Mouse (Mus musculus) left cerebral cortex, adult 9 months (tissue): ENCODE results near the gene Fam166a.

Source experiments
- DNase-seq, 2 experiments: peaks; one replicate each; pipeline ENCODE4 v3.0.0; 2022; ENCODE audit warnings: low spot score in 2 of 2

Gene Fam166a

GRCm38 (mm10) chr2:25223681-25224491 is 5.3 kb downstream of the Fam166a start:
- DNase-seq, result peak in 1 of 2 experiments; percentile 76

GRCm38 (mm10) chr2:25224492-25224765 is 5.9 kb downstream of the Fam166a start, which contains the start of gene Tubb4b:
TSS of gene Tubb4b (minus strand) at chr2:25224702.
- DNase-seq, result no peak

GRCm38 (mm10) chr2:25224766-25225752 is 6.5 kb downstream of the Fam166a start:
- peak; percentile 100 for DNase-seq

GRCm38 (mm10) chr2:25225811-25226379 is 7.3 kb downstream of the Fam166a start:
- no peak for DNase-seq

GRCm38 (mm10) chr2:25226864-25227263 is 8.3 kb downstream of the Fam166a start:
- DNase-seq, result peak in 1 of 2 experiments; percentile 68

DNA sequence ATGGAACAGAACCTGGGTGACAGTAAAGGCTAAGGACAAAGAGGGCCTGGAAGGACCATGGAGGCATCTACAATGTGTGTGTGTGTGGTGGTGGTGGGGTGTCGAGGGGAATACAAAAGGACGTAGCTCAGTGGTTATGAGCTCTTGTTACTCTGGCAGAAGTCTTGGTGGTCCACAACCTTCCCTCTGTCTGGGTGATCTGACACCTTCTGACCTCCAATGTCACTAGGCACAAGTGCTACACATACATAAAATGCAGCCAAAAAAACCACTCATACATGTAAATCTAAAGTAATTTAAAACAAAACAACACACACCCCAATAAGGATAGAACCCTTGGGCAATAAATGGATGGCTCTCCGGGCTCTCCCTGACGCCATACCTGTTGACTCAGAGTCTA is 8.9 kb downstream of the Fam166a start:
- no peak for DNase-seq

- peak in 1 of 2 experiments; percentile 91 for DNase-seq
Measured at GRCm38 (mm10) chr2:25228431-25228889, 9.9 kb downstream of the Fam166a start.

GRCm38 (mm10) chr2:25228995-25229530 is 10.5 kb downstream of the Fam166a start:
- no peak for DNase-seq

- no peak for DNase-seq
Measured at GRCm38 (mm10) chr2:25229582-25229981, 11.0 kb downstream of the Fam166a start.

GRCm38 (mm10) chr2:25230581-25230980 is 12.0 kb downstream of the Fam166a start:
- no peak for DNase-seq

- DNase-seq, result no peak
Measured at GRCm38 (mm10) chr2:25231038-25231437, 12.5 kb downstream of the Fam166a start.

GRCm38 (mm10) chr2:25233421-25233820 is 14.9 kb downstream of the Fam166a start:
- DNase-seq, result no peak

- no peak for DNase-seq
Measured at GRCm38 (mm10) chr2:25234050-25234449, 15.5 kb downstream of the Fam166a start, which contains the start of gene Slc34a3. TSS of gene Slc34a3 (minus strand) at chr2:25234364.

DNA sequence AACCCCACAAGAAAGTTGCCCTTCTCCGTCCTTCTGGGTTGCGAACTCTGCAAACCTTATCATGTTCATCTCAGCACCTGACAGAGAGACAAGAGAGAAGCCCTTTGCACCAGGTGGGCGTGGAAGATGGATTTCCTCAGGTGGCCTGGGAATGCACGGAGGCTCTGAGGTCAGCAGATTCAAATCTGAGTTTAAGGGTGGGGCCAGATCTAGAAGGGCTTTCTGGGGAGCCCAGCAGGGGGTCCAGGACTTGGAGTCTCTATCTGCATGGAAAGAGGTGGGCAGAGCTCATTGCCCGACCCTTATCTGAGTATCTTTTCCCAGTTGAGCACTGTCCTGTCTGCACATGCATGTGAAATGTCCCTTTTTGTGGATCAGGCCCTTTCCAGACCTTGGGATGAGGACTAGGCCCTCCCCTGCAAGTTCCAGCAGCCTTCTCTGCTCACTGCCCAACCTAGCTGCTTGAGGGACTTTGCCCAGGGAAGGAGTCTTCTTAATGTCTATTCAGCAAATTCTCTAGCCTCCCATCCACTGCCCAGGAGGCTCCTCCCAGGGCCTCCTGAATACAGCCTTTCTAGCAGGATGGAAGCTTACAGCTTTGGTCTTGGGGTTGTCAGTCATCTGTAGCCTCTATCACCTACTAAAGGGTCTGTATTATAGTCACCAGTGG is 16.1 kb downstream of the Fam166a start:
- DNase-seq, result no peak

DNA sequence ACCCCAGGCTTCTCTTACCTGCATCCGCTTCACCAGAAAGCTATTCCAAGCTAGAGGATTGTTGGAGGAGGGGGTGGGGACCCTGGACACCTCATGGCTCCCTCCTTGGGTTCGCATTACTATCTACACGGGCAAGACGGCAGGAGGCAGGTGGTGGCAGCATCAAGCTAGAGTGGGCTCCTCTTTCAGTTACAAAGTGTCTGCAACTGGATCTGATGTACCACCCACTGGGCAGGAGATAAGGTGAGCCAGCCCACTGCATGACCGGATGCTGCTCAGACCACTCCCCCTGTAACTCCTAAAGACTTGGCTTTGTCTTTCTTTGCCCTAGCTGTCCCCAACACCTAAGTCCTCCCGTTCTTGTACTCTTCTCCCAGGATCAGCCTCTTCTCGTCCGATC is 18.1 kb downstream of the Fam166a start, which contains the start of gene Rnf224:
TSS of gene Rnf224 (minus strand) at position 174 of the 400 bp plus-strand sequence.
- DNase-seq, result no peak

DNA sequence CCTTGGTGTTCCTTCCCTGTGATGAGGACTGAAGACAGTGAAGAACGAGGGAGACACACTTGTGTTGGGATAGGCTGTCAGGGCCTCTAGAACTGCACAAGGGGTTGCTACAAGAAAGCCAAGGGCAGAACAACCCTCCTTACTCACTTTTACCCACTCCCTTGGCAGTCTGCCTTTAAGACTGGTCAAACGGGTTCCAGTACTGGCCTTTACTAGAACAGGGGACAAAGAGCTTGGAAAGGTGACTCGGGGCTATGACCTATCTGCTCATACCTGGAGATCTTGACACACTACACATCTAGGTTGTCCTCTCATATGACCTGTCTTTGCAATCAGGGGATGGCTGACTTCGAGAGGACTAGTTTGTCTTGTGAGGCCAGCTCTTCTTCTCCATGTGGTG is 19.0 kb downstream of the Fam166a start:
- no peak for DNase-seq

DNA sequence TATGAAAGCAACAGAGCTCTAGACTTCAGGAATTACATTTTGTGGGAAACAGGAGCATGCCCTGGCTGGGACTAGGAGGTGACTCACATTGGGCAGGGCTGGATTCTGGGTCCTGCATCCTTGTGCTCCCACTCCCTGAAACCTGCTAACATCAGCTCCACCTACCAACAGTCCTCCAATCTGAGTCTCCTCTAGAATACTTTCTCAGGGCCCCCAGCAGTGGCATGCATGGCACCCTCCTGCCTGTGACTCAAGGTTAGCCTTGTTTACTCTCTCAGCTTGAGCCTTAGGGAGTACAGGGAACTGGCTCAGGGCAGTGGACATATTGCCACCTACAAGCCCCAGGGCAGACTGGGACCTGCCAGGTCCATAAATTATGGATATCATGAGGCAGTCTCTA is 19.6 kb downstream of the Fam166a start:
- no peak for DNase-seq

DNA sequence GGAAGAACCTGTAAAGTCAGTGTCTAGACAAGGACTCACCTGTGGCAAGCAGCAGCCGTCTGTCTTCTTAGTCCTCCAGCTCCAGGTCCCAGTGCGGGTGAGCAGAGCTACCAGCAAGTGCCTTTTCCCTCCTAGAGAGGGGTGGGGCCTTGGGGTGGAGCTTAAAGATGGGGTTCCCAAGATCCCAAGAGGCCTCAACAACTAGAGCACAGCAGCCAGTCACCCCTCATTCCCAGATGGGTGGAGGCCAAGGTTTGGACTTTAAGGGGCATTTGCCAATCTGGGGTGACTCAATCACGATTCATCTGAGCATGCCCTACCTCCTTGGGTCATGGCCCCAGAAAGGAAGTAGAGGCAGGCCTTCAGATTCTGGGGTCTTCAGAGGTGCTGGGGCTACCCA is 21.2 kb downstream of the Fam166a start:
- DNase-seq, result no peak

DNA sequence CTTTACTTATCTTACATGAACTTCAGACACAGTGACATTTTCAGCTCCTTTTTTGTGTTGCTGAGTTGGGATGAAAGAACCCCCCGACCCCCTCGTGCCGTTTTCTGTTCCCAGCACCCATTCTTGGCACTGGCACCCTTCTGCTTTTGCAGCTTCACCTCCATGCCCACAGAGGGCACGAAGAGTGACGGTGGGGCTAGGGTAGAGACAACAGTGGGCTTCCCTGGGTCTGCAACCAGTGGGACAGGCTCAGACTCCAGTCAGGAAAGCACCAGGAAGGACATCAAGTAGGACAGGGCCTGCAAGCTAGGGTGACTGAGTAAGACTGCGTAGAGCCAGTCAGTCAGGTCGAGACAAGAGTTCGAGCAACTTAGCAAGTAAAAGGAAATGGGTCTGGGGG is 21.8 kb downstream of the Fam166a start:
- no peak for DNase-seq

DNA sequence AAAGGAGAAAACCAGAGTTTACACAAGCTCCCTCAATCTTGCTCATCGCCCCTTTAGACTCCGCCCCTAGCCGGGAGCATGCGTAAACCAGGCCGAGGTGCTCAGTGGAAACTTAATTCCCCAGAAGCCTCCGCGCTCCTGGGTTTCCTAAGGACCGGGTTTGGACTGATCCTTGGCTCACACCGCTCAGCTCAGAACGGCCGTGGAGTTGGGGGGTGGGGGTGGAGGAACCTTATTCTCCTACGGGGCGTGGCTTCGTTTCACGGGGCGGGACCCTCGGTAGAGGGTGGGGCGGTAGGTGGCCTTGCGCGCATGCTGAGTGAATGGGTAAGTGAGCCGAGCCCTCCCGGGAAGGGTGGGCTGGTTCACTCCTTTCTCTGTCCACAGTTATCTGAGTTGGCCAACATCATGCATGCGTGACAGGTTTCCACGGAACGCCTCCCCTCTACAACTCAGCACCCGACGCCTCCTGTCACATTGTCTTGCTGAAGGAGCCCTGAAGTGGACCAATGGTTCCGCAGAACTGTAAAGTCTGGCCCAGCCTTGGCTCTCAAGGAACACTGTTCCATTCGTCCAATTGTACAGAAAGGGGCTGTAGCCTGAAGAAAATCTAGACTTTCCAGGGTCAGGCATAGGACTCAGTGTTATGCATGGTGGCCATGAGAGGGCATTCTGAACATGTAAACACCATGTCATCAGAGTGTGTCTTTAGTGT is 22.3 kb downstream of the Fam166a start:
- DNase-seq, result peak in 1 of 2 experiments; percentile 77

- no peak for DNase-seq
Measured at GRCm38 (mm10) chr2:25241438-25241775, 22.9 kb downstream of the Fam166a start.
